Comparison of ENCODE assay signal across 9 mouse cellular contexts in the genomic region with DNA sequence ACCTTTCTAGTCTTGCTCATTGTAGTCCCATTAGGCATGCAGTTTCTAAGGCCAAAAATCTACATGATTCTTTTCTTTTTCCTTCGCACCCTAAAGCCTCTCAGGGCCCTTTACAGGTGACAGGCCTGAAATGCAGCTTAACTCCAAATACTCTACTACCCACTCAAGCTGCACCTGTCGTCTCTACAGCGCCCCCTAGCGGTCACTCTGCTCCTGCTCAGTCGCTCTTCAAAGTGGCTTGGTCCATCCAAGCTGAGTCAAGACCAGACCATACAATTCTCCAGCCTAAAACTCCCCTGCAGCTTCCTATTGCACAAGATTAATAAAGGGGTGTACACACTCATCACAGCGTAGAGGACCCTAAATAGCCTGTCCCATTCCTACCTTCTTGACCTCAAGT. TPM values are rescaled to one million over a fixed set of nuclear protein-coding genes. Genes with fewer than 3 reads are reported as not detected.
DNase-seq lines count a peak whose midpoint lies in the region; ATAC-seq and TF ChIP-seq lines count a peak whose summit lies in the region.
"Had no signal": no experiment of that assay in that cellular context is flagged by ENCODE, and none has a peak within 500 bp of the region (broad histone marks: within the 10 kb centered on the region; RNA-seq: fewer than 3 reads in every experiment).

No protein-coding gene starts in this region.

- in situ Hi-C loops in Patski (cut with MboI; ENCODE audit: low pct_unique_long_range_greater_than_20kb): no loop called here

- CTCF ChIA-PET in Patski (lab: Charles Lee): interaction anchor here (1.0 kb wide), 1 partner anchor 9 kb away, joined by 3 read pairs; no protein-coding TSS in a partner anchor

- peak; percentile 83 for TF ChIP-seq CTCF in Patski (IDR thresholded peaks at IDR 0.05)

- peak; percentile 42 for DNase-seq in layer of hippocampus, adult 11-12 months (ENCODE audit: low spot score)
- no peak for DNase-seq in layer of hippocampus, adult 9-10 months (ENCODE audit: low spot score)
- no peak for DNase-seq in Patski (ENCODE audit: low read depth, low spot score)
- peak; percentile 35 for DNase-seq in cerebellum, adult 8-10 months
- DNase-seq in induced T-regulatory cell, adult 2 months (ENCODE audit: low read depth): peak; percentile 85
- DNase-seq in lung, adult 18-20 months: peak; percentile 44 to 59
- peak; percentile 8 for DNase-seq in right cerebral cortex, postnatal 25 days
- peak; percentile 20 for DNase-seq in yolk sac, embryonic 10.5 days (ENCODE audit: low spot score)

- ATAC-seq in Patski: no peak

- no peaks in the 10 kb centered on the region for H3K27me3 ChIP-seq in Patski
- H3K27me3 ChIP-seq: neural tube, embryonic 12.5 days had no signal

- POLR2A ChIA-PET in Patski (lab: Charles Lee): no interaction called here

RNA-seq across cellular contexts. Expression of a gene that starts 3.1 kb away (rescaled TPM):
- polyA plus RNA-seq in Patski (2021): 28.8 TPM

Comparison
In these comparisons a context has a peak if more than half of its experiments do, and no peak if none do; other contexts are left out.
1. DNase-seq: peak in layer of hippocampus, adult 11-12 months (single experiment), cerebellum, adult 8-10 months (single experiment), induced T-regulatory cell, adult 2 months (single experiment), lung, adult 18-20 months (2 of 2), right cerebral cortex, postnatal 25 days (single experiment) and yolk sac, embryonic 10.5 days (single experiment); none in layer of hippocampus, adult 9-10 months (single experiment) and Patski (single experiment).